8 mouse cellular contexts compared by ENCODE assay signal in genomic region chr9:108649561-108650440, GRCm38 (mm10). TPM values are rescaled to one million over a fixed set of nuclear protein-coding genes. Genes with fewer than 3 reads are reported as not detected.
DNase-seq lines count a peak whose midpoint lies in the region; ATAC-seq and TF ChIP-seq lines count a peak whose summit lies in the region.

No protein-coding gene starts in this region.

- TF ChIP-seq EP300 in heart, adult 2 months (IDR thresholded peaks at IDR 0.05; ENCODE audit: insufficient read depth, low read depth, low read length): no peak

- DNase-seq in heart, adult 2 months: no peak
- DNase-seq in heart, postnatal 4 days: no peak
- peak; percentile 16 for DNase-seq in neural tube, embryonic 10.5 days (ENCODE audit: extremely low spot score, low spot score)
- DNase-seq in urinary bladder, postnatal 4 days (ENCODE audit: low spot score in 2 of 2): no peak
- DNase-seq in layer of hippocampus, adult 9-11 months: no peak

- intact Hi-C loops in heart, adult 2 months (cut with DNase I): loop anchor here (5.0 kb wide), 2 partner anchors 42 to 72 kb away; partner anchors contain the start of gene Wdr6

- H3K27me3 ChIP-seq in heart, adult 2 months (ENCODE audit: control insufficient read depth, insufficient read depth, low read length): no peaks in the 10 kb centered on the region
- H3K27me3 ChIP-seq in E14TG2a.4 (ENCODE audit: insufficient read depth, low read length): no peaks in the 10 kb centered on the region
- no peaks in the 10 kb centered on the region for H3K27me3 ChIP-seq in forebrain, embryonic 12.5 days
- no peaks in the 10 kb centered on the region for H3K27me3 ChIP-seq in limb, embryonic 13.5 days

- peaks cover 8% of the 10 kb centered on the region for H3K79me2 ChIP-seq in heart, adult 2 months (replicated peaks; ENCODE audit: control insufficient read depth, insufficient read depth, low read length)

- peak overlapping the region; percentile 99 for H3K27ac ChIP-seq in heart, adult 2 months
- peak overlapping the region; percentile 83 for H3K27ac ChIP-seq in forebrain, embryonic 12.5 days
- H3K27ac ChIP-seq in limb, embryonic 13.5 days: peak overlapping the region; percentile 86

- peak overlapping the region; percentile 87 for H3K4me3 ChIP-seq in heart, adult 2 months
- peak overlapping the region; percentile 96 for H3K4me3 ChIP-seq in E14TG2a.4 (replicated peaks; ENCODE audit: low read length)
- peak overlapping the region; percentile 99 for H3K4me3 ChIP-seq in forebrain, embryonic 12.5 days (replicated peaks)
- H3K4me3 ChIP-seq in limb, embryonic 13.5 days: peak overlapping the region; percentile 98

- peak overlapping the region; percentile 85 for H3K4me2 ChIP-seq in forebrain, embryonic 12.5 days
- H3K4me2 ChIP-seq in limb, embryonic 13.5 days (replicated peaks): peak overlapping the region; percentile 80

- H3K4me1 ChIP-seq in heart, adult 2 months (ENCODE audit: control insufficient read depth, insufficient read depth, low read length): peaks cover 10% of the 10 kb centered on the region
- H3K4me1 ChIP-seq in E14TG2a.4 (replicated peaks; ENCODE audit: low read depth, low read length): peaks cover 81% of the 10 kb centered on the region
- peaks cover 21% of the 10 kb centered on the region for H3K4me1 ChIP-seq in forebrain, embryonic 12.5 days
- H3K4me1 ChIP-seq in limb, embryonic 13.5 days: peaks cover 17% of the 10 kb centered on the region

- TF ChIP-seq CTCF in heart, adult 2 months (IDR thresholded peaks at IDR 0.05): no peak
- TF ChIP-seq CTCF in E14TG2a.4 (conservative IDR thresholded peaks at IDR 0.05; ENCODE audit: low read length): no peak

- TF ChIP-seq POLR2A in heart, adult 2 months (IDR thresholded peaks at IDR 0.05; ENCODE audit: insufficient read depth, low read depth, low read length): no peak

- no peaks in the 10 kb centered on the region for H3K9me3 ChIP-seq in E14TG2a.4 (ENCODE audit: low read length)
- H3K9me3 ChIP-seq in forebrain, embryonic 12.5 days: no peaks in the 10 kb centered on the region
- no peaks in the 10 kb centered on the region for H3K9me3 ChIP-seq in limb, embryonic 13.5 days

- H3K9ac ChIP-seq in heart, adult 2 months (ENCODE audit: low read depth, low read length): peak overlapping the region; percentile 99
- peak overlapping the region; percentile 95 for H3K9ac ChIP-seq in forebrain, embryonic 12.5 days
- peak overlapping the region; percentile 92 for H3K9ac ChIP-seq in limb, embryonic 13.5 days

- H3K36me3 ChIP-seq in heart, adult 2 months (ENCODE audit: control insufficient read depth, insufficient read depth, low read length): peaks cover 12% of the 10 kb centered on the region
- peaks cover 12% of the 10 kb centered on the region for H3K36me3 ChIP-seq in E14TG2a.4 (ENCODE audit: insufficient read depth, low read length)
- H3K36me3 ChIP-seq in forebrain, embryonic 12.5 days (replicated peaks): no peaks in the 10 kb centered on the region
- peaks cover 10% of the 10 kb centered on the region for H3K36me3 ChIP-seq in limb, embryonic 13.5 days

- WGBS in heart, adult 2 months: 13% methylated on average over 29 of the region's 29 CpGs
- WGBS in forebrain, embryonic 12.5 days: 33% methylated on average over 29 of the region's 29 CpGs
- 34% methylated on average over 29 of the region's 29 CpGs for WGBS in limb, embryonic 13.5 days

- no peak; the same call in 1 of the 2 replicates for ATAC-seq in forebrain, embryonic 12.5 days (ENCODE audit: low FRiP score)
- no peak for ATAC-seq in limb, embryonic 13.5 days (ENCODE audit: low FRiP score, low read depth)

RNA-seq across cellular contexts. Expression of gene Arih2, which starts 0.6 kb away (rescaled TPM):
- total RNA-seq in heart, adult 2 months (2021): 10 to 100 TPM; 42.5 to 45.5 TPM
- polyA plus RNA-seq in heart, adult 2 months (2012; rRNA removed): 25.9 and 40.5 TPM in 2 replicates
- total RNA-seq in heart, postnatal 4 days (2021): 10 to 100 TPM; 60.7 to 76.7 TPM
- 56.4 and 57.9 TPM in 2 replicates for polyA plus RNA-seq in forebrain, embryonic 12.5 days (2016; fragmentation: Nextera tagmentation; extraction: Ambion mirVana)
- polyA plus RNA-seq in limb, embryonic 13.5 days (2015; fragmentation: Nextera tagmentation; extraction: Ambion mirVana): 55.0 and 59.7 TPM in 2 replicates

RNA-seq across cellular contexts. Expression of gene Slc25a20, which starts 12.1 kb away (rescaled TPM):
- total RNA-seq in heart, adult 2 months (2021): 100 to 1,000 TPM; 190 to 203 TPM
- polyA plus RNA-seq in heart, adult 2 months (2012; rRNA removed): 122 and 169 TPM in 2 replicates
- total RNA-seq in heart, postnatal 4 days (2021): 100 to 1,000 TPM; 206 to 213 TPM
- polyA plus RNA-seq in forebrain, embryonic 12.5 days (2016; fragmentation: Nextera tagmentation; extraction: Ambion mirVana): 35.4 and 37.0 TPM in 2 replicates
- 45.7 and 50.4 TPM in 2 replicates for polyA plus RNA-seq in limb, embryonic 13.5 days (2015; fragmentation: Nextera tagmentation; extraction: Ambion mirVana)

RNA-seq across cellular contexts. Expression of gene Prkar2a, which starts 39.3 kb away (rescaled TPM):
- 10 to 100 TPM; 78.8 to 82.8 TPM for total RNA-seq in heart, adult 2 months (2021)
- polyA plus RNA-seq in heart, adult 2 months (2012; rRNA removed): 22.9 and 42.6 TPM in 2 replicates
- total RNA-seq in heart, postnatal 4 days (2021): 10 to 100 TPM; 74.0 to 79.7 TPM
- polyA plus RNA-seq in forebrain, embryonic 12.5 days (2016; fragmentation: Nextera tagmentation; extraction: Ambion mirVana): 55.8 and 56.9 TPM in 2 replicates
- 26.2 and 31.3 TPM in 2 replicates for polyA plus RNA-seq in limb, embryonic 13.5 days (2015; fragmentation: Nextera tagmentation; extraction: Ambion mirVana)

RNA-seq across cellular contexts. Expression of gene P4htm, which starts 52.3 kb away (rescaled TPM):
- 10 to 100 TPM; 14.2 to 15.3 TPM for total RNA-seq in heart, adult 2 months (2021)
- 21.0 and 25.2 TPM in 2 replicates for polyA plus RNA-seq in heart, adult 2 months (2012; rRNA removed)
- 10 to 100 TPM; 13.2 to 13.4 TPM for total RNA-seq in heart, postnatal 4 days (2021)
- 16.2 and 18.4 TPM in 2 replicates for polyA plus RNA-seq in forebrain, embryonic 12.5 days (2016; fragmentation: Nextera tagmentation; extraction: Ambion mirVana)
- 11.2 and 11.7 TPM in 2 replicates for polyA plus RNA-seq in limb, embryonic 13.5 days (2015; fragmentation: Nextera tagmentation; extraction: Ambion mirVana)
